Mouse (Mus musculus) liver, embryonic 14 days (tissue): ENCODE results near the gene Arhgap15. TPM values are rescaled to one million over a fixed set of nuclear protein-coding genes. Genes with fewer than 3 reads are reported as not detected.

Experiments
- polyA plus RNA-seq: library from polyadenylated mRNA; depleted of rRNA; stranded (reverse); fragments of >200 nt; gene quantifications from 2 replicates; pipeline ENCODE4 v1.2.3, GENCODE M21; 2012; rRNA removed

Gene Arhgap15
- 2.5 and 3.0 TPM in 2 replicates for polyA plus RNA-seq

GRCm38 (mm10) chr2:43748287-43748983 is at the start of gene Arhgap15:
Gene Arhgap15, plus strand, starts transcription at chr2:43748824.

Other genes starting within 250 kb of the Arhgap15 start
- gene Kynu, start 193.5 kb upstream of the Arhgap15 start, polyA plus RNA-seq: 2.1 and 2.3 TPM in 2 replicates